Mouse (Mus musculus): ENCODE measurements around the gene Klhdc7a. TPM values are rescaled to one million over a fixed set of nuclear protein-coding genes. Genes with fewer than 3 reads are reported as not detected.

Klhdc7a gene
- polyA plus RNA-seq, 1 experiment = 0.02 TPM

DNA sequence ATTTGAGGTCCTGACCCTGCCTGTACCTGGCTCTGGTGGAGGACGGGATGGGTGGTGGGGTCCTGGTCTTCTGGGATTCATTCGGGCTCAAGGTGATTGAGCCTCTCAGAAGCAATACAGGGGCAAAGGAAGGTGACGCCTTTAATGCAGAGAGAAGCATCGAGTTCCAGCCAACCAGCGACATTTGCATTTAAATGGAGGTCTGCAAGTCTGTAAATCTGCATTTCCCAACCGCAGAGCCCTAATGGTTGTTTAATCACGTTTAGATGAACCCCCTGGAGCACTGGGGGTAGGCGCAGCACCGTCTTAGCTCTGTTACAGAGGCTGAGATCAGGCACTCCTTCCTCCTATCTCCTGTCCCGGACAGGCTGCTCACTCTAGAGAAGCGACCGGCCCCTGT, 34.2 kb upstream of the Klhdc7a start:
- H3K79me3 ChIP-seq (ENCODE audit: low read depth) = no peaks in the 10 kb centered on the region
- H3K79me2 ChIP-seq (ENCODE audit: control insufficient read depth, insufficient read depth) = no peaks in the 10 kb centered on the region
- H3K4me3 ChIP-seq (ENCODE audit: insufficient read depth, poor library complexity, severe bottlenecking) = no peak overlapping the region
- H3K36me3 ChIP-seq (ENCODE audit: control insufficient read depth, insufficient read depth) = no peaks in the 10 kb centered on the region
- no peak overlapping the region for H3ac ChIP-seq (ENCODE audit: control insufficient read depth, insufficient read length, low read depth)
- TF ChIP-seq USF1 (IDR thresholded peaks at IDR 0.05; ENCODE audit: low read depth) (no peak), CEBPB (IDR thresholded peaks at IDR 0.05; ENCODE audit: low read depth) (no peak), FOSL1 (IDR thresholded peaks at IDR 0.05; ENCODE audit: insufficient read depth, low read length, poor library complexity, severe bottlenecking) (no peak), CTCF (IDR thresholded peaks at IDR 0.05; ENCODE audit: control insufficient read depth, insufficient read depth, insufficient read length) (no peak), MYOG (IDR thresholded peaks at IDR 0.05; ENCODE audit: control insufficient read depth, extremely low read depth, insufficient read length) (no peak), MAX (IDR thresholded peaks at IDR 0.05) (no peak), MYOD1 (IDR thresholded peaks at IDR 0.05; ENCODE audit: control insufficient read depth, insufficient read length, low read depth) (no peak)
- peaks cover 45% of the 10 kb centered on the region for H3K27me3 ChIP-seq (ENCODE audit: control insufficient read depth, insufficient read depth, insufficient read length)

GRCm38 (mm10) chr4:140000911-140001310, 33.1 kb upstream of the Klhdc7a start:
- no peaks in the 10 kb centered on the region for H3K79me2 ChIP-seq (ENCODE audit: control insufficient read depth, insufficient read depth)
- H3K27me3 ChIP-seq (ENCODE audit: control insufficient read depth, insufficient read depth, insufficient read length) = peaks cover 41% of the 10 kb centered on the region
- H3K36me3 ChIP-seq (ENCODE audit: control insufficient read depth, insufficient read depth) = no peaks in the 10 kb centered on the region
- no peak overlapping the region for H3K4me3 ChIP-seq (ENCODE audit: insufficient read depth, poor library complexity, severe bottlenecking)
- H3K79me3 ChIP-seq (ENCODE audit: low read depth) = no peaks in the 10 kb centered on the region
- no peak for TF ChIP-seq FOSL1 (IDR thresholded peaks at IDR 0.05; ENCODE audit: insufficient read depth, low read length, poor library complexity, severe bottlenecking)
- TF ChIP-seq USF1 (IDR thresholded peaks at IDR 0.05; ENCODE audit: low read depth) = no peak
- TF ChIP-seq MYOG (IDR thresholded peaks at IDR 0.05; ENCODE audit: control insufficient read depth, extremely low read depth, insufficient read length) = no peak
- no peak for TF ChIP-seq MAX (IDR thresholded peaks at IDR 0.05)
- no peak for TF ChIP-seq CEBPB (IDR thresholded peaks at IDR 0.05; ENCODE audit: low read depth)
- TF ChIP-seq MYOD1 (IDR thresholded peaks at IDR 0.05; ENCODE audit: control insufficient read depth, insufficient read length, low read depth) = no peak
- no peak for TF ChIP-seq CTCF (IDR thresholded peaks at IDR 0.05; ENCODE audit: control insufficient read depth, insufficient read depth, insufficient read length)
- no peak overlapping the region for H3ac ChIP-seq (ENCODE audit: control insufficient read depth, insufficient read length, low read depth)

DNA sequence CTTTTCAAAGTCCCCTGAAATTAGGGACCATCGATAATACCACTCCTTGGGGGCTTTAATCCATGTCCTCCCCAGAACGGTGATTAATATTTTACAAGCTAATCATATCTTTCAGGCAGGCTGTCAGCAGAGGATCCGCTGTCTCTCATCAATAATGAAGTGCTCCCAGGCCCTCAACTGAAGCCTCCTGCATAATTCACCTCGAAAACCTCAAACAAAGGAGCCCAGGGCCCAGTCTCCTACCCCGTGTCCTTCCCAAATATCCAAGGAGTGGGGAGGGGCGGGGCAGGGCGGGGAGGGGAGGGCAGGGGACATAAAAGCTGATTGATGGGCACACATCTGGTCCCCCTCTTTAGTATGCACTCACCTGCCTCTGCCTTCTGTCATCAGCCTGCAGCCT, 31.2 kb upstream of the Klhdc7a start:
- Histone ChIP-seq H3K36me3 (ENCODE audit: control insufficient read depth, insufficient read depth) (no peaks in the 10 kb centered on the region), H3K79me3 (ENCODE audit: low read depth) (no peaks in the 10 kb centered on the region), H3ac (ENCODE audit: control insufficient read depth, insufficient read length, low read depth) (no peak overlapping the region), H3K79me2 (ENCODE audit: control insufficient read depth, insufficient read depth) (no peaks in the 10 kb centered on the region), H3K4me3 (ENCODE audit: insufficient read depth, poor library complexity, severe bottlenecking) (no peak overlapping the region), H3K27me3 (ENCODE audit: control insufficient read depth, insufficient read depth, insufficient read length) (peaks cover 32% of the 10 kb centered on the region)
- TF ChIP-seq USF1 (IDR thresholded peaks at IDR 0.05; ENCODE audit: low read depth) (no peak), FOSL1 (IDR thresholded peaks at IDR 0.05; ENCODE audit: insufficient read depth, low read length, poor library complexity, severe bottlenecking) (no peak), MYOD1 (IDR thresholded peaks at IDR 0.05; ENCODE audit: control insufficient read depth, insufficient read length, low read depth) (no peak), MAX (IDR thresholded peaks at IDR 0.05) (no peak), CTCF (IDR thresholded peaks at IDR 0.05; ENCODE audit: control insufficient read depth, insufficient read depth, insufficient read length) (no peak), MYOG (IDR thresholded peaks at IDR 0.05; ENCODE audit: control insufficient read depth, extremely low read depth, insufficient read length) (no peak), CEBPB (IDR thresholded peaks at IDR 0.05; ENCODE audit: low read depth) (no peak)

DNA sequence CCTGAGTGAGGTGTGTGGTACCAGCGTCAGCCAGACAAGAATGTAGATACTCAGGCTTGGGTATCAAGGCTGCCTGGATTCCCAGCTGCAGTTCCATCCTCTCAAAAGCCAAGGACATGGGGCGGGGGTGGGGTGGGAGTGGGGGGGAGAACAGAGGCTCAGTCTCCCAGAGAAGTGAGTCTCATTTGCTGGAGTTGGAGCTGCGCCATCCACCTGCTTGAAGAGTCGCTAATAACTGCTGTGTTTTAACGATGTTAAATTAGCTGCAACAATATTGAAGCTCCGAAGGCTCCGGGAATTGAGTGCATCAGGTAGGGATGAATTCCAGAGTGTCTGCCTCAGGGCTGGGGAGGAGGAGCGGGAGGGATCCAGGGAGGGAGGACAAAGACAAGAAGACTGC, 27.8 kb upstream of the Klhdc7a start:
- H3K27me3 ChIP-seq (ENCODE audit: control insufficient read depth, insufficient read depth, insufficient read length) = peaks cover under 1% of the 10 kb centered on the region
- H3K79me2 ChIP-seq (ENCODE audit: control insufficient read depth, insufficient read depth) = no peaks in the 10 kb centered on the region
- H3K36me3 ChIP-seq (ENCODE audit: control insufficient read depth, insufficient read depth) = no peaks in the 10 kb centered on the region
- no peak overlapping the region for H3K4me3 ChIP-seq (ENCODE audit: insufficient read depth, poor library complexity, severe bottlenecking)
- no peak for TF ChIP-seq FOSL1 (IDR thresholded peaks at IDR 0.05; ENCODE audit: insufficient read depth, low read length, poor library complexity, severe bottlenecking)
- TF ChIP-seq MYOG (IDR thresholded peaks at IDR 0.05; ENCODE audit: control insufficient read depth, extremely low read depth, insufficient read length) = no peak
- no peak for TF ChIP-seq MAX (IDR thresholded peaks at IDR 0.05)
- no peak for TF ChIP-seq CEBPB (IDR thresholded peaks at IDR 0.05; ENCODE audit: low read depth)
- TF ChIP-seq USF1 (IDR thresholded peaks at IDR 0.05; ENCODE audit: low read depth) = no peak
- H3K79me3 ChIP-seq (ENCODE audit: low read depth) = no peaks in the 10 kb centered on the region
- no peak overlapping the region for H3ac ChIP-seq (ENCODE audit: control insufficient read depth, insufficient read length, low read depth)

DNA sequence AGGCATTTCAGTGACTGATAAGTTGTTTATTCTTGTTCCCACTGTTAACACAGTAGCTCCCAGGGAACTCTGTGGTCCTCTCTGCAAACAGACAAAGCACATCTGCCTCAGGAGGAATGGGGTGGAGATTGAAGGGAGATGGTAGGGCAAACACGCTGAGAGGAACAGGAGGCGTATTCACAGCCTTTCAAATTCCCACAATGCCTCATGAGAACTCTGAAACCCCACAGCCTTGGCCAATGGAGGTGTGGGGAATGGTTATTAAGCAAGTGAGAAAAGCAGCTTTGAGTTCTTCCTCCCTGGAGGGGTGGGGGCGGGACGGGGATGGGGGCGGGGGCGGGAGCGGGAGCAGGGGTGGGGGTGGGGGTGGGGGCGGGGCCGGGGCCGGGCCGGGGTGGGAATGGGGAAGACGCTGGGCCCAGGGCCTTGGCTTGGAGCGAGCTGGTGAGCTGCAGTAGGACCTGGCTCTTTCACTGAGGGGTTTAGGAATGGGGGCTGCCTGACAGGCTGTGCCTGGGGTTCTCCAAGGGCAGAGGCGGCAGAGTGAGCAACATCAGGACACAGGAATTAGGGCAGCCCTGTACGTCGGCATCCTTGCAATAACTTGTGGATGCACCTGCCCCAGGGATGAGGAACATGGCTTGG, 25.4 kb upstream of the Klhdc7a start:
- no peaks in the 10 kb centered on the region for H3K27me3 ChIP-seq (ENCODE audit: control insufficient read depth, insufficient read depth, insufficient read length)
- no peak for TF ChIP-seq MAX (IDR thresholded peaks at IDR 0.05)
- TF ChIP-seq USF1 (IDR thresholded peaks at IDR 0.05; ENCODE audit: low read depth) = no peak
- TF ChIP-seq MYOG (IDR thresholded peaks at IDR 0.05; ENCODE audit: control insufficient read depth, extremely low read depth, insufficient read length) = no peak
- no peaks in the 10 kb centered on the region for H3K79me3 ChIP-seq (ENCODE audit: low read depth)
- H3ac ChIP-seq (ENCODE audit: control insufficient read depth, insufficient read length, low read depth) = no peak overlapping the region
- H3K79me2 ChIP-seq (ENCODE audit: control insufficient read depth, insufficient read depth) = no peaks in the 10 kb centered on the region
- H3K4me3 ChIP-seq (ENCODE audit: insufficient read depth, poor library complexity, severe bottlenecking) = no peak overlapping the region
- no peaks in the 10 kb centered on the region for H3K36me3 ChIP-seq (ENCODE audit: control insufficient read depth, insufficient read depth)

- no peak for TF ChIP-seq MYOG (IDR thresholded peaks at IDR 0.05; ENCODE audit: control insufficient read depth, extremely low read depth, insufficient read length)
- no peak for TF ChIP-seq CEBPB (IDR thresholded peaks at IDR 0.05; ENCODE audit: low read depth)
- no peak for TF ChIP-seq FOSL1 (IDR thresholded peaks at IDR 0.05; ENCODE audit: insufficient read depth, low read length, poor library complexity, severe bottlenecking)
- no peak for TF ChIP-seq MAX (IDR thresholded peaks at IDR 0.05)
- TF ChIP-seq USF1 (IDR thresholded peaks at IDR 0.05; ENCODE audit: low read depth) = no peak
- TF ChIP-seq MYOD1 (IDR thresholded peaks at IDR 0.05; ENCODE audit: control insufficient read depth, insufficient read length, low read depth) = no peak
- TF ChIP-seq CTCF (IDR thresholded peaks at IDR 0.05; ENCODE audit: control insufficient read depth, insufficient read depth, insufficient read length) = no peak
- H3K27me3 ChIP-seq (ENCODE audit: control insufficient read depth, insufficient read depth, insufficient read length) = peaks cover 4% of the 10 kb centered on the region
- H3K79me3 ChIP-seq (ENCODE audit: low read depth) = no peaks in the 10 kb centered on the region
- no peak overlapping the region for H3ac ChIP-seq (ENCODE audit: control insufficient read depth, insufficient read length, low read depth)
- no peaks in the 10 kb centered on the region for H3K36me3 ChIP-seq (ENCODE audit: control insufficient read depth, insufficient read depth)
- H3K79me2 ChIP-seq (ENCODE audit: control insufficient read depth, insufficient read depth) = no peaks in the 10 kb centered on the region
- no peak overlapping the region for H3K4me3 ChIP-seq (ENCODE audit: insufficient read depth, poor library complexity, severe bottlenecking)
These were observed 19.1 kb upstream of the Klhdc7a start for GRCm38 (mm10) chr4:139986913-139987312.
